Mouse (Mus musculus) E14TG2a.4 (cell line): Measurements from ENCODE around the gene Nsun2.
A peak's percentile ranks its signal among the peaks of the same experiment; 100 is the strongest.

Experiments used
- H3K27me3 ChIP-seq: 2 replicates; pipeline ENCODE4 v1.6.1; 2014; ENCODE audit warnings: low read length, control low read depth; ENCODE audit not compliant: insufficient read depth
- H3K36me3 ChIP-seq: 2 replicates; pipeline ENCODE4 v1.6.1; 2014; ENCODE audit warnings: low read length, control low read depth; ENCODE audit not compliant: insufficient read depth
- H3K4me1 ChIP-seq: replicated peaks from 2 replicates; pipeline ENCODE4 v1.6.1; 2014; ENCODE audit warnings: low read depth, low read length, control low read depth
- H3K4me3 ChIP-seq: replicated peaks from 2 replicates; pipeline ENCODE4 v1.5.1; 2014; ENCODE audit warnings: mild to moderate bottlenecking, low read length
- H3K9me3 ChIP-seq: 2 replicates; pipeline ENCODE4 v1.6.1; 2014; ENCODE audit warnings: low read length, control low read depth
- CTCF ChIP-seq: conservative IDR thresholded peaks from 2 replicates; pipeline ENCODE4 v1.5.1; 2014; ENCODE audit warnings: low read length
- NANOG ChIP-seq: IDR thresholded peaks from 2 replicates; pipeline ENCODE4 v1.6.1; 2014; ENCODE audit warnings: borderline replicate concordance, low read length, mixed read lengths
- POU5F1 ChIP-seq: IDR thresholded peaks from 2 replicates; pipeline ENCODE4 v1.6.1; 2014; ENCODE audit warnings: low read length, borderline replicate concordance

The Nsun2 gene

DNA sequence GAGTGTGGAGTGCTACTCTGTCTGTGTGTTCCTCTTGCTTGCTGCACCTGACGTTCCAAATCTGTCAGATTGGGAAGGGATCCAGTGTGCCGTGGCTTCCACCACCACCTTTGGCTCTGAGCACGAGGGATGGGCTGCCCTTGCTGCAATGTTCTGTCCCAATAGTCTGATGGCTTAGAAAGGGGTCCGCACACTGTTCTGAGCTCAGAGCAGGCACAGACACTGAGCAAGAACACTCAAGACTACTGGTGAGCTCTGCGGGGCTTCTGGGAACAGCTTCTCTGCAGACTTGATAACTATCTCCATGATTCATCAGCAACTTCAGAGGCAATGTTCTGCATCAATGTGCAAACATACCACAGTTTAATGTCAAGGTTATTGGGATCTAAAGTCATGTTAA lies 67.8 kb downstream of the Nsun2 start:
- no peaks in the 10 kb centered on the region for H3K36me3 ChIP-seq
- peaks cover 25% of the 10 kb centered on the region for H3K4me1 ChIP-seq
- H3K27me3 ChIP-seq, result peaks cover 7% of the 10 kb centered on the region
- TF ChIP-seq CTCF, result no peak
- TF ChIP-seq POU5F1, result no peak
- no peak for TF ChIP-seq NANOG
- no peaks in the 10 kb centered on the region for H3K9me3 ChIP-seq
- H3K4me3 ChIP-seq, result no peak overlapping the region

- no peak for TF ChIP-seq POU5F1
- no peak for TF ChIP-seq NANOG
- no peak for TF ChIP-seq CTCF
- Histone ChIP-seq H3K9me3 (no peaks in the 10 kb centered on the region), H3K4me1 (peaks cover 19% of the 10 kb centered on the region), H3K4me3 (no peak overlapping the region), H3K36me3 (no peaks in the 10 kb centered on the region), H3K27me3 (no peaks in the 10 kb centered on the region)
Observed at GRCm38 (mm10) chr13:69604670-69605069, 71.1 kb downstream of the Nsun2 start.

DNA sequence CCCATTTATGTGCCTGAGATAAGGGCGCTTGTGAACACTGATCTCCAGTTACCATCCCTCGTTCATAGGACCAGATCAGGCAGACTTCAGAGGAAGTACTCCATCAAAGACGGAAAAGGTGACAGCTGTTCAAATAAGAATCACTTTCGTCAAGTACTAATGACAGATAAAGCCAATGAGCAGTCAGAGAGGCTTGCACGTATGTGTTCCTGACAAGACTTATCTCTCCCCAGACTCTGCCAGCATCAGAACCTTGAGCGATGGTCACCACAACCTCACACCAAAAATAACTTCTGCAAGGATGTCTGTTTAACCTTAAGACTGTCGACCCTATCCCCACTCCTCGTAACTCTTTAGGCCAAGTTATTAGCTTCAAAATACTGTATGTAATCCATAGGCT lies 75.2 kb downstream of the Nsun2 start:
- TF ChIP-seq NANOG (no peak), CTCF (no peak), POU5F1 (no peak)
- H3K36me3 ChIP-seq, result peaks cover 11% of the 10 kb centered on the region
- peaks cover 36% of the 10 kb centered on the region for H3K4me1 ChIP-seq
- no peaks in the 10 kb centered on the region for H3K9me3 ChIP-seq
- peaks cover 5% of the 10 kb centered on the region; the same call in 1 of the 2 replicates for H3K27me3 ChIP-seq
- H3K4me3 ChIP-seq, result no peak overlapping the region

DNA sequence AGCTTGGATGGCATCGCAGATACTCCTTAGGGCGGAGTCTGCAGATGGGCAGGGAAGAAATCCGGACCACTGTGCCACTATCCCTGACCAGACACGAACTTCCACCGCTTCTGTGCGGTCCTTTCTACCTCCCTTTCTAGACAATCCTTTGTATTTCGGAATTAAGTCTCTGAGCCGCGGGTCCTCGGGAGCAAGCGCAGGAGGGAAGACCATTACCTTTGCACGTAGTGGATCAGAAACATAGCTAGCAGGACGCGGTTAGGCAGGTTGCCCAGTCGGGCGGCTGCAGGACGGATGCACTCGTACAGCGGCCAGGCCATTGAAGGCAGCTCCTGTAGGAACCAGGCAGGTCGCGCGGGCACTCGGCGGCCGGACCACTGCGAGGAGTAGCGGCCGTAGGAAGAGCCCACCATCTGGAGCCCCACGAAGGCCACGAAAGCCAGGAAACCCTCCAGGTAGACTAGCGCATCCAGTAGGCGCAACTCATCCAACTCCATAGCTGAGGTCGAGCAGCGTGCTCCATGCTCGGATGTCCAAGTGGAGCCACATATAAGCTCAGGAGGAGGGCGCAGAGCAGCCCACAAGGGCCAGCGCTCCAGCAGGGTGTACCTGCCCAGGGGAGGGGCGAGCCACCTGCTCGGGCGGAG lies 77.3 kb downstream of the Nsun2 start:
- peaks cover 37% of the 10 kb centered on the region for H3K4me1 ChIP-seq
- peaks cover 5% of the 10 kb centered on the region; the same call in 1 of the 2 replicates for H3K27me3 ChIP-seq
- H3K9me3 ChIP-seq, result no peaks in the 10 kb centered on the region
- peaks cover 32% of the 10 kb centered on the region for H3K36me3 ChIP-seq
- peak overlapping the region; percentile 91 for H3K4me3 ChIP-seq
- no peak for TF ChIP-seq CTCF
- TF ChIP-seq POU5F1, result no peak
- no peak for TF ChIP-seq NANOG

DNA sequence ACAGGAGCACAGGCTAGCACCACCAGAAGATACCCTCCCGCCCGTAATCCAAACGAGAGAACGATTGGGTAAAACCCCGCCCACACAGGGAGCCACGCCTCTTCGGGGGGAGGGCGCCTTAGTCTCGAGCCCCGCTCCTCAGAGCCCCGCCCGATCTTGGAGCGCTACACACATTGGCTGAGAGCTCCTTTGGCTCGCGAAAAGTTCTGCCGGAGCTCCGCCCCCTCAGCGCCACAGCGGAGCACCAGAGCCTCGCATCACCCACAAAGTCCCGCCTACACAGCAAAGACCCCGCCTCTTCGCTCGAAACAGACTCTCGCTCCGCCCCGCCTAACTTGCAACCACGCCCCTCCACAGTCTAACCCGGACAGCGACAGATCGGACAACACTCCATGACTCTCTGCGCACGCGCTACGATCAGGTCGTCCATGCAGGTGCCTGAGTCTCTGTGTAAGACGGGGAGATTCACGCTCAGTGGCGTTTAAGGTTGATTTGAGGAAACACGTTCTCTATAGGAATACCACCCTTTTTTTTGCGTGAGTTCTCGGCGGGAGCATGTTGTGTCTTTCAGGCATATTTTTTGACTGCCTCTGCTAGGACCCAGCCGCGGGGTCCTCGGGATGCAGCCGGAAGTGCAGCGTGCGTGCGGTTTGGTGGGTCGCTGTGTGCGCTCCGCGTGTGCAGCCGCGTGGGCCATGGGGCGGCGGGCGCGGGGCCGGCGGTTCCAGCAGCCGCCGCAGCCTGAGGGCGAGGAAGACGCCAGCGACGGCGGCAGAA lies 78.0 kb downstream of the Nsun2 start, which contains the start of gene Srd5a1:
Gene Srd5a1, minus strand, starts transcription at position 45 of the 777 bp plus-strand sequence.
- Histone ChIP-seq H3K4me3 (peak within 1 kb of the TSS; percentile 99), H3K27me3 (peaks cover 5% of the 10 kb centered on the region; the same call in 1 of the 2 replicates), H3K36me3 (peaks cover 39% of the 10 kb centered on the region), H3K9me3 (no peaks in the 10 kb centered on the region), H3K4me1 (peaks cover 32% of the 10 kb centered on the region)
- no peak for TF ChIP-seq NANOG
- no peak for TF ChIP-seq CTCF
- TF ChIP-seq POU5F1, result no peak

GRCm38 (mm10) chr13:69612175-69612544 lies 78.6 kb downstream of the Nsun2 start:
- peak overlapping the region; percentile 99 for H3K4me3 ChIP-seq
- no peaks in the 10 kb centered on the region for H3K9me3 ChIP-seq
- H3K27me3 ChIP-seq, result peaks cover 5% of the 10 kb centered on the region; the same call in 1 of the 2 replicates
- TF ChIP-seq NANOG (no peak), CTCF (no peak), POU5F1 (no peak)
- peaks cover 36% of the 10 kb centered on the region for H3K4me1 ChIP-seq
- peaks cover 45% of the 10 kb centered on the region for H3K36me3 ChIP-seq

GRCm38 (mm10) chr13:69616716-69617115 lies 83.2 kb downstream of the Nsun2 start:
- TF ChIP-seq CTCF (no peak), POU5F1 (no peak), NANOG (no peak)
- Histone ChIP-seq H3K4me3 (no peak overlapping the region), H3K9me3 (no peaks in the 10 kb centered on the region), H3K27me3 (no peaks in the 10 kb centered on the region), H3K36me3 (peaks cover 89% of the 10 kb centered on the region), H3K4me1 (peaks cover 46% of the 10 kb centered on the region)

DNA sequence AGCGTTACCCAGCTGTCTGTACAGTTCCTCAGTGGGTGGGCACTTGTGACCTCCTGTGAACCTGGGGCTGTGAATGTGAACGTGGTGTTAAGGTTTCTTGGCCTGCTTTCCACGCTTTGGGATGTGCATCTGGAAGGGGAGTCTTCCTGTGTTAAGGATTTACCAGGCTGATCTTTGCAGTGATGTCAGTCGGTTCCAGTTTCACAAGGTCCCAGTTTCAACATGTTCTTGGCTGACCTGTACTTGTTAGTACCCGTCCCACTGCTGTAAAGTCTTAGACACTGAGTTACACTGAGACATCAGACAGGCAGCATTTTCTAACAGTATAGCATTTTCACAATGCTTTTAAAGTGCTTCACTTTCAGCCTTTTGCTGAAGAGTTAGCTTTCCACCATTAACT lies 90.3 kb downstream of the Nsun2 start:
- Histone ChIP-seq H3K4me1 (peaks cover 36% of the 10 kb centered on the region), H3K36me3 (peaks cover 97% of the 10 kb centered on the region), H3K27me3 (no peaks in the 10 kb centered on the region), H3K9me3 (no peaks in the 10 kb centered on the region), H3K4me3 (no peak overlapping the region)
- TF ChIP-seq NANOG (no peak), CTCF (no peak), POU5F1 (no peak)

- Histone ChIP-seq H3K4me3 (no peak overlapping the region), H3K4me1 (peaks cover 39% of the 10 kb centered on the region)
Observed at GRCm38 (mm10) chr13:69624510-69624909, 91.0 kb downstream of the Nsun2 start.

More at GRCm38 (mm10) chr13:69624510-69624909, 91.0 kb downstream of the Nsun2 start:
- TF ChIP-seq POU5F1, result no peak
- TF ChIP-seq NANOG, result no peak
- no peak for TF ChIP-seq CTCF
- Histone ChIP-seq H3K9me3 (no peaks in the 10 kb centered on the region), H3K36me3 (peaks cover 97% of the 10 kb centered on the region), H3K27me3 (no peaks in the 10 kb centered on the region)
